Mouse (Mus musculus) megakaryocyte-erythroid progenitor cell, adult 5-6 weeks (primary cell): ENCODE measurements around the gene Vgll4. TPM values are rescaled to one million over a fixed set of nuclear protein-coding genes. Genes with fewer than 3 reads are reported as not detected.
A peak's percentile ranks its signal among the peaks of the same experiment; 100 is the strongest.

Experiments
- ATAC-seq: replicated peaks from 2 replicates; pipeline ENCODE4 v1.8.0; 2016; ENCODE audit warnings: mild to moderate bottlenecking, inconsistent platforms; ENCODE audit not compliant: severe bottlenecking, poor library complexity, low FRiP score, low TSS enrichment
- total RNA-seq, 2 experiments: library from RNA; stranded (forward) in 1 of 2; stranded (reverse) in 1 of 2; fragments of 200-1000, 215-1000 nt in 1 of 2; fragments of >200 nt in 1 of 2; fragmentation: Nextera tagmentation in 1 of 2; gene quantifications; 2 replicates each; pipeline ENCODE4 v1.2.3; 2014 to 2017

Gene Vgll4
- total RNA-seq, 2 experiments from 2014 or later: 19.1 to 25.9 TPM

DNA sequence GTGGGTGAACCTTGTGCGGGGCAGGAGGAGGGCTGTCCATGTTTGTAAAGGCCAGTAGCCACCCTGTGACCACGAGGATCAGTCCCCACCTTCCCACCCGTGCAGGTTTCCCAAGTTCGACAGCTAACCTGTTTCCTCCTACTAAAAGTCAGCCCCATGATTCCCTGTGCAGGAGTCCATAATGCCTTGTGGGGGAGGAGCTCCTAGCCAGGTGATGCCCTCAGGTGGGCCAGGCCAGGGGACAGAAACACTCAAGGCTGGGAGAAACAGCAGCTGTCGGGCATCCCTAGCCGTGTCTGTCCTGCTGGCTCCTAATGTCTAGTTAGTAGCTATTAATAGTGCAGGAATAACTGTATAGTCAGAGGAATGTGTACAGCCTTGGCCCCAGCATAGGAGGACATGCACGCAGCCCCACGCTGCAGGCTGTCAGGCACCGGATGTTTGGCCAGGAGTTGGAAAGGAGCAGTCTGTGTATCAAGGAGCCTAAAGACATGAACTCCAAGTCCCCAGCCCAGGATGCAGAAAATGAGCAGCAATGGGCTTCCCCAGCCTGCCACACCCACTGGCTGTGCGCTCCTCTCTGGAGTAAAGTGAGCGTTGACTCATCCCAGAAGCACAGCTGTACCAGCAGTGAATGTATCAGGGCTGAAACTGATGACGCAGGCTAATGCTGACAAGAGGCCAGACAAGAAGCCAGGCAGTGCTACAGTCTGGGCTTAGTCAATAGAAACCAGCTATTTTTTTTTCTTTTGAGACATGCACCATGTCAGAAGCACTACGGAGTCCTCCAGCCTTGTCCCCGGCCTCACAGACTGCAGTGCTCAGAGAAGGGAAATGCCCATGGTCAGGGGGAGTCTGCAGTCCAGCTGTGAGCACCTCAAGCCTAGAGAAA is 108.9 kb downstream of the Vgll4 start:
- no peak for ATAC-seq

GRCm38 (mm10) chr6:114858722-114859053 is 111.1 kb downstream of the Vgll4 start:
- no peak for ATAC-seq

GRCm38 (mm10) chr6:114857996-114858721 is 111.6 kb downstream of the Vgll4 start:
- no peak for ATAC-seq

- ATAC-seq: no peak
Measured at GRCm38 (mm10) chr6:114856501-114856900, 113.3 kb downstream of the Vgll4 start.

DNA sequence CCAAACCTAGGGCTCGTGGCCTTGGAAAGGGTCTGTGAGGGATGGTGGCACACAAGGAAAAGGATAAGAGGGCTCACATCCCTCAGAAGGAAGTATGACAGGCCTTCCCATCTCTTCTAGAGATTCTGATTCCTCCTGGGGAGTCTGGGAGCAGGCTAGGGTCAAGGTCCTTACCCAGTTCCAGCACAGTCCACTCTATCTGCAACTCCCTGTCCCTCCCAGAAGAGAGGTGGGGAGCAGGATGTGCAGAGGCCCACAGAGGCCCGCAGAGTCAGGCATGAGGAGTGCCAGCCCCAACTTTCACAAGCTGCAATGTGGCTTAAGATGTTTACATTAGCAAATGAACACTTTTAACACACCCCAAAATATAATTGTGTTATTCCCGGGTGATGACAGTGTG is 114.2 kb downstream of the Vgll4 start:
- ATAC-seq: no peak

DNA sequence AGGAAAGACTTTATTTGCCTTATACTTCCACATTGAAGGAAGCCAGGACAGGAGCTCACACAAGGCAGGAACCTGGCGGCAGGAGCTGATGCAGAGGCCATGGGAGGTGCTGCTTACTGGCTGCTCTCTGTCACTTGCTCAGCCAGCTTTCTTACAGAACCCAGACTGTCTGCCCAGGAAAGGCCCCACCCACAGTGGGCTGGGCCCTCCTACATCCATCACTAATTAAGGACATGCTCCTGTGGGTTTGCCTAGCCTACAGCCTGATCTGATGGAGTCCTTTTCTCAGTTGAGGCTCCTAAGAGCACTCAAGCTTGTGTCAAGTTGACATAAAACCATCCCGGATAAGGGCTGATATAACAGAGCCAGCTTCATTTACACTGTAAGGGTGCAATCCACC is 115.4 kb downstream of the Vgll4 start:
- ATAC-seq: no peak

- ATAC-seq: no peak
Measured at GRCm38 (mm10) chr6:114852739-114853138, 117.1 kb downstream of the Vgll4 start.

DNA sequence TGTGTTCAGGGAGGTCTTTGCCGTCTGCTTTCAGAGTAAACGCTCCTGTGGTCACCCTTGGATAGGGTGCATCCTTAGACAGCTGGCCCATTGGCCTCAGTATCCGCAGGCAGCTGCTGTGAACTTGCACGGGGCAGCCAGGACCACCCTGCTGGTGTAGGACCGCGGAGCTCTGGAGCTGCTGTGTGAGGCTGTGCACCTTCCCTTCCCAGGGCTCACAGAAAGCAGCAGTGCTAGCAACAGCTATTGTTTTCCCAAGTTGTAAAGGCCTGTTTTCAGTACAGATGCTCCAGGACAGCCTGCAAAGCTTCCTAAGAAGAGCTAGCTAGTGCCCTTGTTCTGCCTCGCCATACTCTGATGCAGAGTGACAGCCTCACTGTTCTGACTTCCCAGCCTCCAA is 118.1 kb downstream of the Vgll4 start:
- ATAC-seq: no peak

- ATAC-seq: 0 out of 2 replicates have a peak, but pooled peaks have one; percentile 18
Measured at GRCm38 (mm10) chr6:114849787-114850186, 120.0 kb downstream of the Vgll4 start.

- ATAC-seq: peak; percentile 79
Measured at GRCm38 (mm10) chr6:114848761-114849160, 121.0 kb downstream of the Vgll4 start.

- no peak for ATAC-seq
Measured at GRCm38 (mm10) chr6:114847582-114848174, 122.1 kb downstream of the Vgll4 start.

- no peak for ATAC-seq
Measured at GRCm38 (mm10) chr6:114846153-114846772, 123.5 kb downstream of the Vgll4 start.

GRCm38 (mm10) chr6:114842863-114843262 is 126.9 kb downstream of the Vgll4 start:
- no peak for ATAC-seq

DNA sequence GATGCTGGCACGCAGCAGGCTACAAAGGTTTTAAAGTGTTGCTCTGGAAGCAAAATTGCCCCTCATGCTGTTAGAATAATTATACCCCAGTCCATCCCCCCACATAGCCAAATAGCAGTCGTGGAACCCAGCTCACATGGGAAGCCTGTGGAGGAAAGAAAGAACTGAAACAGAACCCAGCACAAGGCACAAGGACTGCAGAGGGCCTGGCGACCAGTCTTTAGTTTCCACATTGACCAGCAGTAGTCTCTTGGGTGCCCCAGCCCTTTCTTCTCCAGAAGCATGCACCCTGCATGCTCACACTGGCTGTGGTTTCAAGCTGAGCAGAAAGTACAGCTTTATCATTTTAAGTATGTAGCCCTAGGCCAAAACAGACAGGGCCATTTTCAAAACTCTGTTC is 127.7 kb downstream of the Vgll4 start:
- no peak for ATAC-seq

DNA sequence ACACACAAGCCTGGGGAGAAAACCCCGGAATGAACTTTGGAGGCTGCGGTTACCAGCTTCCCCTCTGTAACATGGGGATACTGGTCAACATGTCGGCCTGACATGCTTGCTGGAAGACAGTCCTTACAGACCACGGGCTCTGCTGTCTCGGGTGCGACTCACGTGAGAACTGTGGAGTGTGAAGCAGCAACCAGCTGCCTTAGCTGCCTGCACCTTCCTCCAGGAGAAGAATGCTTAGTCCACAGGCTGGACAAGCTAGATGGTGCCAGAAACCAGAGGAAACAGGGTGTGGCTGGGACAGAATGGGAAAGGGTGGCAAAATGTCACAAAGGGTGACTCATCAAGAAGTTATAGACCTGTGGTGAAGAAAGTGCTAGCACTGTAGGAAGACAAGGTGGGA is 129.8 kb downstream of the Vgll4 start:
- ATAC-seq: 0 out of 2 replicates have a peak, but pooled peaks have one; percentile 46

DNA sequence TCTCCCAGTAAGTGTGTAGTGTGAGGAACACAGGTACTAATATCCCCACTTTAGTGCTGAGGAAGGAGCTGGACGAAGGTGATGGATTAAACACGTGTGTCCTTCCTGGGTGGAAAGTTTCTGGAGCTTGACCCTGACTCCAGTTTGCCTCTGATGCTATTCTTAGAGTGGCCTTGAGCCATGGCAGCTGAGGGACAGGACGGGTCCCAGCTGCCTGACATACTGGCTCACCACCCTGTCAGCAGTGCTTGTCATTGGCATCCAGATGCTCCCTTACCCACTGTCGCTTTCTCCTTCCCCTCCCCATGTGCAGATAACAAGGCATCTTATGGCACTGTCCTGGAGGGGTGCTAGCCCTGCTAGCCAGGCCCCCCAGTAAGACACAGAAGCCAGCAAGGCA is 130.9 kb downstream of the Vgll4 start:
- no peak for ATAC-seq

DNA sequence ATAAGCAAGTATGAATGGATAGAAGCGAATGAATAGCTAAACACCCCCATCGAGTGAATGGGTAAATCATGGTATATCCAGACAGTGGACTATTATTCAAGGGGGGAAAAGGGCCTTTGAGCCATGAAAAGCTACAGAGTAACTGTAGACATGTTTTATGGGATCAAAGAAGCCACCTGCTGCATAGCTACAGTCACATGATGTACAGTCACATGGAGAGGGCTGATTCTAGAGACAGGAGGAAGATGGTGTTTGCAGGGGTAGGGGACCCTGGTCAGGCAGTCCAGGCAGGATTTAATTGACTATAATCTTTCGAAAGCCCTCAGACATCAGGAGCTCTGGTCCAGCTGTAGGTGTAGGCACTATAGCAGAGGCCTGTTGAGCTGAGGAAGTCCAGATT is 133.4 kb downstream of the Vgll4 start:
- ATAC-seq: no peak

GRCm38 (mm10) chr6:114835752-114836151 is 134.0 kb downstream of the Vgll4 start:
- no peak for ATAC-seq

GRCm38 (mm10) chr6:114835344-114835743 is 134.4 kb downstream of the Vgll4 start:
- ATAC-seq: no peak

DNA sequence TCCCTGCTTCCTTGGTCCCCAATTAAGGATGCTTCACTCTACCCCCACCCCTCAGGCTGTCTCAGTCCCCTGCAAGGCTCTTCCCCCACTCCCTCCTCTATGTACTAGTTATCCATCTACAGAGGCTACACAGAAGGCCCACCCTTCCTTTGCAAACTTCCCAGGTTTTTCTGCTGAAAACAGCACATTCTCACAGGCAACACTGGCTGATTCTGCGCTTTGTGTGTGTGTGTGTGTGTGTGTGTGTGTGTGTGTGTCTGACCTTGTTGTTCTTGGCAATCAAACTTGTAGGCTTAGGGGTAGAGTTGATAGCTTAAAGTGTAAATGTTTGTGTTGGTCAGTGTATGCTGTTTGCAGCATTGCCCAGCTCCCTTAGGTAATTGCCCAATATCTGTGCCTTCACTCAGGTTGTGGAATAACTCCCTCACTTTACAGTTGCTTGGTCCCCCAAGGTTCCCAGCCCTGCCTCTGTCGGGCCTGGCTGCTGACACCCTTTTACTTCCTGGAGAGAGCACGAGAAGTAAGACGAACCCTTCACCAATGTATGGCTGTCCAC is 135.9 kb downstream of the Vgll4 start:
- no peak for ATAC-seq
